9 mouse cellular contexts compared by ENCODE assay signal in genomic region chr5:74265601-74266475, GRCm38 (mm10).
A peak's percentile ranks its signal among the peaks of the same experiment; 100 is the strongest.
DNase-seq lines count a peak whose midpoint lies in the region; ATAC-seq and TF ChIP-seq lines count a peak whose summit lies in the region.
"Had no signal": no experiment of that assay in that cellular context is flagged by ENCODE, and none has a peak within 500 bp of the region (broad histone marks: within the 10 kb centered on the region; RNA-seq: fewer than 3 reads in every experiment).

No protein-coding gene starts in this region.

- no peak overlapping the region for H3K4me2 ChIP-seq in heart, embryonic 15.5 days

- no peaks in the 10 kb centered on the region for H3K27me3 ChIP-seq in heart, embryonic 15.5 days
- H3K27me3 ChIP-seq in testis, adult 2 months (ENCODE audit: control insufficient read depth, insufficient read depth, low read length) = no peaks in the 10 kb centered on the region

- no peak overlapping the region for H3K4me3 ChIP-seq in heart, embryonic 15.5 days
- peak overlapping the region; percentile 48 for H3K4me3 ChIP-seq in testis, adult 2 months (ENCODE audit: control insufficient read depth, low read depth, low read length)
- H3K4me3 ChIP-seq in left cerebral cortex, adult 2 months = no peak overlapping the region

- peak overlapping the region; percentile 46 for H3K27ac ChIP-seq in heart, embryonic 15.5 days
- H3K27ac ChIP-seq in testis, adult 2 months (ENCODE audit: control insufficient read depth, insufficient read depth, low read depth, low read length) = no peak overlapping the region
- no peak overlapping the region for H3K27ac ChIP-seq in left cerebral cortex, adult 2 months

- no peak for TF ChIP-seq POLR2A in testis, adult 2 months (IDR thresholded peaks at IDR 0.05; ENCODE audit: control insufficient read depth, low read depth, low read length)

- H3K9ac ChIP-seq in heart, embryonic 15.5 days = no peak overlapping the region

- WGBS in heart, embryonic 15.5 days = 56% methylated on average over 13 of the region's 13 CpGs

- ATAC-seq in heart, embryonic 15.5 days (replicated peaks; ENCODE audit: insufficient number of reproducible peaks, insufficient read depth, low FRiP score, low read depth) = no peak

- H3K9me3 ChIP-seq in heart, embryonic 15.5 days (replicated peaks) = no peaks in the 10 kb centered on the region

- no peak for DNase-seq in heart, postnatal 14 days
- DNase-seq in testis, postnatal 14 days (ENCODE audit: low spot score) = no peak
- DNase-seq in hindlimb bud, embryonic 11.5 days (ENCODE audit: extremely low spot score, low read depth, low spot score) = peak; percentile 74
- no peak for DNase-seq in left cerebral cortex, adult 2 months (ENCODE audit: extremely low spot score in 1 of 2, low spot score in 2 of 2)
- no peak for DNase-seq in right cerebral cortex, postnatal 4 days
- DNase-seq: liver; right cerebral cortex, adult 18-20 months had no signal

- intact Hi-C loops in heart, postnatal 14 days (cut with DNase I) = no loop called here
- intact Hi-C loops in left cerebral cortex, adult 2 months (cut with DNase I) = no loop called here

- H3K4me1 ChIP-seq in heart, embryonic 15.5 days (replicated peaks) = peaks cover 55% of the 10 kb centered on the region
- peaks cover 2% of the 10 kb centered on the region; the same call in 1 of the 2 replicates for H3K4me1 ChIP-seq in testis, adult 2 months (ENCODE audit: control insufficient read depth, insufficient read depth, low read length)

- no peak for TF ChIP-seq CTCF in testis, adult 2 months (IDR thresholded peaks at IDR 0.05; ENCODE audit: control insufficient read depth, insufficient read depth, insufficient replicate concordance, low read depth, low read length)
- TF ChIP-seq CTCF in left cerebral cortex, adult 2 months (IDR thresholded peaks at IDR 0.05) = no peak

- H3K36me3 ChIP-seq in heart, embryonic 15.5 days = no peaks in the 10 kb centered on the region
- H3K36me3 ChIP-seq in testis, adult 2 months (ENCODE audit: control insufficient read depth, insufficient read depth, low read length) = no peaks in the 10 kb centered on the region
